Mouse (Mus musculus) limb, embryonic 15.5 days (tissue): Measurements from ENCODE around the gene Slc27a3. TPM values are rescaled to one million over a fixed set of nuclear protein-coding genes. Genes with fewer than 3 reads are reported as not detected.
A peak's percentile ranks its signal among the peaks of the same experiment; 100 is the strongest.

Source experiments
- ATAC-seq: fragments of 200-750 bp; cut with Nextera tagmentation; 2 replicates; pipeline ENCODE4 v1.8.0; 2017; ENCODE audit warnings: low read depth, moderate TSS enrichment; ENCODE audit not compliant: insufficient number of reproducible peaks, low FRiP score, low TSS enrichment
- H3K27ac ChIP-seq: fragments of 300-500 bp; sonication (generic); 2 replicates; pipeline ENCODE4 v1.5.1; 2015; ENCODE audit warnings: moderate library complexity, mild to moderate bottlenecking, inconsistent platforms
- H3K27me3 ChIP-seq: fragments of 300-500 bp; sonication (generic); 2 replicates; pipeline ENCODE4 v1.6.1; 2015; ENCODE audit warnings: inconsistent platforms
- H3K36me3 ChIP-seq: fragments of 300-500 bp; sonication (generic); 2 replicates; pipeline ENCODE4 v1.6.1; 2015; ENCODE audit warnings: inconsistent platforms
- H3K4me1 ChIP-seq: fragments of 300-500 bp; sonication (generic); 2 replicates; pipeline ENCODE4 v1.6.1; 2015; ENCODE audit warnings: inconsistent platforms
- H3K4me2 ChIP-seq: fragments of 300-500 bp; sonication (generic); 2 replicates; pipeline ENCODE4 v1.6.1; 2015; ENCODE audit warnings: mild to moderate bottlenecking, inconsistent platforms
- H3K4me3 ChIP-seq: fragments of 300-500 bp; sonication (generic); 2 replicates; pipeline ENCODE4 v1.5.1; 2015; ENCODE audit warnings: mild to moderate bottlenecking, inconsistent platforms
- H3K9ac ChIP-seq: fragments of 300-500 bp; sonication (generic); 2 replicates; pipeline ENCODE4 v1.6.1; 2015; ENCODE audit warnings: inconsistent platforms
- H3K9me3 ChIP-seq: fragments of 300-500 bp; sonication (generic); 2 replicates; pipeline ENCODE4 v1.6.1; 2016; ENCODE audit warnings: inconsistent platforms
- WGBS: fragments of 180-500 bp; shearing (Covaris S2); methylation state at CpG from one replicate; pipeline ENCODE4 v1.1.7; 2015; 5-methylcytosine and 5-hydroxymethylcytosine counted together
- polyA plus RNA-seq: library from polyadenylated mRNA; unstranded; fragments of >200 nt; fragmentation: Nextera tagmentation; extraction: Ambion mirVana; gene quantifications from 2 replicates; pipeline ENCODE4 v1.2.1, GENCODE M21; 2015

Gene Slc27a3
- polyA plus RNA-seq, 1 experiment from 2014 or later = 36.2 TPM

DNA sequence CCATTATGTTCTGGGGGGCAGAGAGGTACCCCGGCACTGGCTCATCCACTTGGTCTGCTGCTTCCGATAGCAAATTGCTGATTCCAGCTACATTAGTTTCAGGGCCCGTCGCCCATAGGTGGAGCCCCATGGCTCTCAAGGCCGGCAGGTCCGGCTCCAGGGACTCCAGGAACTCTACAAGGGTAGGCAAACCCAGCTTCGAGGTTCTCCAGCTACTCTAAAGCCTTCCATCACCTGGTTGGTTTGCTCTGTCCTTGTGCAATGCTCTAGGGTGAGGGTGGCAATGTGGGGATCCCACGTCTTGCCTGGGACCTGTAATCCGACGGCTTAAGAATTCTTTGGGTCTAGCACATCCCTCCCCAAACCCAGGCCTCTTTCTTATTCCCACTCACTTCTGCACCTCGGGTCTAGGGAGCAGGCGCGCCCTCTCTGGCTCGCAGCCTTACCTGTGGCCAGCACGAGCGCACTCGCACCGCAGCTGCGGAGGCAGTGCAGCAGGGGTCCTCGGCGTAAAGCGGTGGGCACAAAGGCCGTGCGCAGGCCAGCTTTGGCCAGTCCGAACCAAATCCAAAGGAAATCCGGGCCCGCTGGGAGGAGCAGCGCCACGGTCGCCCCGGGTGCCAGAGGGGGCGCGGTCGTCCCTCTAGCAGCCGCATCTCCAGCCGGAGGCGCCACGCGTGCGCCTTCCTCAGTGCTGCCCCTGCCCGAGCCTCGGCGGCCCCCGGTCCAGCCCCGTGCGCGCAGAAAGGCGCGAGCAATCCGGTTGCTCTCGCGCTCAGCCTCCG is 820 bp downstream of the Slc27a3 start:
- ATAC-seq = peak; percentile 55
- H3K27ac ChIP-seq = peak overlapping the region; percentile 97
- no peaks in the 10 kb centered on the region for H3K9me3 ChIP-seq
- 3% methylated on average over 53 of the region's 53 CpGs for WGBS
- peaks cover 40% of the 10 kb centered on the region for H3K36me3 ChIP-seq
- peaks cover 46% of the 10 kb centered on the region for H3K4me1 ChIP-seq
- peak overlapping the region; percentile 93 for H3K4me2 ChIP-seq
- no peaks in the 10 kb centered on the region for H3K27me3 ChIP-seq
- H3K4me3 ChIP-seq = peak overlapping the region; percentile 76
- peak overlapping the region; percentile 76 for H3K9ac ChIP-seq

DNA sequence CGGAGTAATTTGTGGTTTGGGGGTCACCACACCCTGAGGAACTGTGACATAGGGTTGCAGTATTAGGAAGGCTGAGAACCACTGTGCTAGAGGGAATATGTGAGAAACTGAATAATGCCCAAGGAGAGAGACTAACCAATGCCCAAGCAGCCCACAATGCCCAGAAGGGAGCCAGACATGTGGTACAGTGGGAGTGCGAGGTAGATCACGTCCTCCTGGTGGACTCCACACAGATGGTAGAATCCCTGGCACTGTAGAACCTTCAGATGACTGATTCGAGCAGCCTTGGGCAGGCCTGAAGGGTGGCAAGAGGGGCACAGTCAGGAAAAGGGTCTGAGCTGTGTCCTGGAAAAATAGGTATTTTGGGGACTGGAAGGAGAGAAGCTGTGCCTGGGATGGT is 1.5 kb downstream of the Slc27a3 start:
- no peaks in the 10 kb centered on the region for H3K27me3 ChIP-seq
- peaks cover 33% of the 10 kb centered on the region for H3K36me3 ChIP-seq
- no peak for ATAC-seq
- H3K9me3 ChIP-seq = no peaks in the 10 kb centered on the region
- peak overlapping the region; percentile 76 for H3K4me3 ChIP-seq
- peak overlapping the region; percentile 76; the same call in 1 of the 2 replicates for H3K9ac ChIP-seq
- H3K4me1 ChIP-seq = peaks cover 46% of the 10 kb centered on the region
- WGBS = 59% methylated on average over 4 of the region's 4 CpGs
- peak overlapping the region; percentile 93 for H3K4me2 ChIP-seq
- H3K27ac ChIP-seq = no peak overlapping the region

DNA sequence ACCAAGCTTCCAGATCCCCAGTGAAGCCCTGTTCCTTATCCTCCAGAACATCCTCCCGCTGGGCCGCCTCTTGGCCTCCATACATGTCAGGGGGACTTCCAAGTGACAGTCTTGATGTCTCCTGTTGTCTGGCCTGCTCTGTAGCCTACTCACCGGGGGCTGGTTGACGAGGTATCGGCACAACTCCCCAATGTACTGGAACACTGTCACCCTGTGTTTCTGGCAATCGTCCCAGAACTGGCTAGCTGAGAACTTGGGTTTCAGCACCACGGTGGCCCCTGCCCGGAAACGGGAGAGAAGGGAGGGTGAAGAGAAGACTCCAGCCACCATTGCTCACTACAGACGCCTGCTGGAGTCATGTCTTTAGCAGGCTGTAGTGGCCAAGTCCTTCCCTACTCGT is 2.3 kb downstream of the Slc27a3 start:
- H3K4me2 ChIP-seq = peak overlapping the region; percentile 93
- peak overlapping the region; percentile 76 for H3K4me3 ChIP-seq
- no peak overlapping the region for H3K27ac ChIP-seq
- no peak for ATAC-seq
- H3K36me3 ChIP-seq = peaks cover 26% of the 10 kb centered on the region
- H3K9ac ChIP-seq = no peak overlapping the region
- 50% methylated on average over 11 of the region's 11 CpGs for WGBS
- no peaks in the 10 kb centered on the region for H3K27me3 ChIP-seq
- H3K4me1 ChIP-seq = peaks cover 46% of the 10 kb centered on the region
- no peaks in the 10 kb centered on the region for H3K9me3 ChIP-seq

DNA sequence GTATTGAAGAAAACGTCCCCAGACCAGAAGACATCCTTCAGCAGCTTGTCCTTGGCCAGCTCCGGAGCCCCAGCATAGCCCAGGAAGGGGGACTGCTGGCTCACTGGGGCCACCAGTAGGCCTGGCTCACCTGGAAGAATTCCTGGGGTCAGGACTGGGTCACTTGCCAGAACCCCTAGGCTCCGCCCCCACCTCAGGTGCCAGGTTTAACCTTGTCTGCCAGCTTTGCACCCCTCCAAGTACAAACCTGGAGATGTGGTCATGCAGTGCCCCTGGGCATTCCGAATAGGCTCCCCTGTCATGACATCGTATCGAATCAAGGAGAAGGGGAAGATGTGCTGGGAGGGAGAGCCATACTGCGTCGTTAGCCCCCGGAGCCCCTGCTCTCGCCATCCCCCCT is 2.9 kb downstream of the Slc27a3 start:
- no peak overlapping the region for H3K4me2 ChIP-seq
- H3K36me3 ChIP-seq = peaks cover 19% of the 10 kb centered on the region
- no peak overlapping the region for H3K9ac ChIP-seq
- H3K4me3 ChIP-seq = no peak overlapping the region
- 92% methylated on average over 10 of the region's 10 CpGs for whole genome bisulfite sequencing
- no peak for ATAC-seq
- no peak overlapping the region for H3K27ac ChIP-seq
- no peaks in the 10 kb centered on the region for H3K27me3 ChIP-seq
- H3K9me3 ChIP-seq = no peaks in the 10 kb centered on the region
- H3K4me1 ChIP-seq = peaks cover 45% of the 10 kb centered on the region

DNA sequence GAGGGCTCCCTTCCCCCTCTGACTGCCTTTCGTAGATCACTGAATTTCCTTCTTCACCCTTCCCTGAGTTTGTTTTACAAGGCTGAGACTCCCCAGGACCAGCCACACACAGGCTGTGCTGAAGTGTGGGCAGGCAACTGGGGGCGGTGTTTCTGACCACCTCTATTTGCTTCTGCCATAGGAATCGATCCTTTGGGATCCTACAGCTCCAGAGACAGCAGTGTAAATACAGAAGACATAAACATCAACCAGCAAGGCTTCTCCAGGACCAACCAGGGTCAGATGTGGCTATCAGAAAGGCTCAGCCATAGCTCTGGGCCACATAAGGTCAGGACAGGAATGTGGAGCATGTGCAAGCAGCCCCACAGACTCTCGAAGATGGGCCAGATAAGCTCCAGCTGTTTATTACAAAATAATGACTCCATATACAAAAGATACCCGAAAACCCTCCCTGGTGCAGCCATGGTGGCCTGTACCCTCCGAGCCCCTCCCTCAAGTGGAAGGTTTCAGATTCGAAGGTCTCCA is 4.8 kb downstream of the Slc27a3 start:
- WGBS = 63% methylated on average over 7 of the region's 7 CpGs
- ATAC-seq = no peak
- Histone ChIP-seq H3K27me3 (no peaks in the 10 kb centered on the region), H3K36me3 (peaks cover 12% of the 10 kb centered on the region; the same call in 1 of the 2 replicates), H3K9me3 (no peaks in the 10 kb centered on the region), H3K4me3 (no peak overlapping the region), H3K4me1 (peaks cover 30% of the 10 kb centered on the region), H3K9ac (no peak overlapping the region), H3K4me2 (no peak overlapping the region), H3K27ac (no peak overlapping the region)

DNA sequence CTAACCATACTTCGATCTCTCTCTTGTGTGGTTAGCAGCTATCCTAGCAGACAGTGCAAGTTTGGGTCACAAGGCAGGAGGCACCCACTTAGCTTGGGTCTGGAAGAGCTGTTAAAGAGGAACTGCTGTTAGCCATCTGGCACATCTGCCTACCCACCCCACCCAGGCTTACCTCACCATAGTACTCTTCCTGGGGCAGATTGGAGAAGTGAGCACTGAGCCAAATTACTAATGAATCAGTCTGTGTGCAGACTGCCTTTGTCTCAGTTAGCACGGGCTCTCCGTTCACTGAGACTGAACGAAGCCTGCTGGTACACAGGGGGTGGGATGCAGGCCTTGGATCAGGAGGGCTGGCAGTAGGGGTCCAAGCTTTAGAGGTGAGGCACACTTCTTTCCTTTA is 6.0 kb downstream of the Slc27a3 start:
- H3K27ac ChIP-seq = no peak overlapping the region
- no peak overlapping the region for H3K4me2 ChIP-seq
- no peak; the same call in 1 of the 2 replicates for ATAC-seq
- 89% methylated on average over 4 of the region's 4 CpGs for WGBS
- no peaks in the 10 kb centered on the region for H3K27me3 ChIP-seq
- H3K36me3 ChIP-seq = peaks cover 12% of the 10 kb centered on the region; the same call in 1 of the 2 replicates
- H3K4me3 ChIP-seq = no peak overlapping the region
- no peaks in the 10 kb centered on the region for H3K9me3 ChIP-seq
- no peak overlapping the region for H3K9ac ChIP-seq
- peaks cover 20% of the 10 kb centered on the region for H3K4me1 ChIP-seq

DNA sequence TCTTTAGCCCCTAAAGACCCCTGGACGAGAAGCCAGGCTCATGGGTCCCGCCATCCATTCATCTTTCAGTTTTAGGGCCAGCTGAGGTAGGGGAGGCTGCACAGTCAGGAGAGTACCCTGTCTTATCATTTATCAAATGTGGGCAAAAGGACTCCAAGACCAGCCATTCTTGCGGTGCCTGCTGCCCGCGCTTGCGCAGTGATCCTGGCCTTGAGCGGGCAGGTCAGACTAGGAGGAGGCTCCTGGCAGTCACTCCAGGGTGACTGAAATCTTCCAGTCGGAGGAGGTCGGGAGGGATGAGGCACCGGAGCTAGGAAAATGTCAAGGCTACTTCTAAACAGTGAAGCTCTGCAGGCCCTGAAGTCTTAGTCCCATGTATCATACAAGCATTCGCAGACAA is 8.0 kb downstream of the Slc27a3 start:
- no peak overlapping the region for H3K4me3 ChIP-seq
- no peak overlapping the region for H3K4me2 ChIP-seq
- no peaks in the 10 kb centered on the region for H3K9me3 ChIP-seq
- no peak overlapping the region for H3K27ac ChIP-seq
- no peaks in the 10 kb centered on the region for H3K27me3 ChIP-seq
- H3K4me1 ChIP-seq = peaks cover under 1% of the 10 kb centered on the region; the same call in 1 of the 2 replicates
- no peak for ATAC-seq
- WGBS = 68% methylated on average over 11 of the region's 11 CpGs
- peaks cover 12% of the 10 kb centered on the region; the same call in 1 of the 2 replicates for H3K36me3 ChIP-seq
- H3K9ac ChIP-seq = no peak overlapping the region

DNA sequence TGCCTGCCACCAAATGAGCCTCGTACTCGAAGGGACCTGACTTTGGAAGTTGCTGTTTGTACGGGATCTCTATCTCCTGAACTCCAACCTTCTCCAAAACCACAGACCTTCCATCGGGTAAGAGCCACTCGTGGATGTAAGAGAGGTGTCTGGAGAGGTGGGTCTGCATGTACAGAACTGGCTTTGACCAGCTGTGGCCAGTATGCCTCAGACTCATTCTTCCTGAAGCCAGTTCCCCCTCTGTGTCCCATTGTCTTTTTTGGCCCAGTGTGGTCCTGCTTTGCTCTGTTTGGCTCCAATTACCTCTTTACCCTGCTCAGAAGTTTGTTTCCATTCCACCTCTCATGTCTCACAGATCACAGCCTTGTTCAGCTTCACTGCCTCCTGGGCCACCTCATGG is 11.2 kb downstream of the Slc27a3 start:
- no peak overlapping the region for H3K4me2 ChIP-seq
- ATAC-seq = no peak
- WGBS = 81% methylated on average over 5 of the region's 5 CpGs

DNA sequence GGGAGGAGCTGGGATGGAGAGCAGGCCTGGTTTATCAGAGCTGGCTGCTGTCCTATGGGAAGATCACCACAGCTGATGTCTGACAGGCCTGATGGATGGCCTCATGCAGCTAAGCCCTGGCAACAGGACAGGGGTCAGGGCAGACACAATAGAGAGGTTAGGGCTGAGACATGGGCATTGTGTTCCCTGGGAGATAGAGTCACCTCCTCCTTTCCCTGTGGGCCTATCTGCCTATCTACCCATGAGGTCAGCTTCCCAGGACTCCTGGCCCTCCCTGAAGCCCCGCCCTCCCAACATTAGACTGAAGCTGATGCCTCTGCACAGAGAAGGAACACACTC is 13.5 kb downstream of the Slc27a3 start:
- no peak for ATAC-seq
- H3K4me1 ChIP-seq = no peaks in the 10 kb centered on the region
- H3K9ac ChIP-seq = no peak overlapping the region
- H3K9me3 ChIP-seq = no peaks in the 10 kb centered on the region
- H3K36me3 ChIP-seq = no peaks in the 10 kb centered on the region
- 76% methylated on average over 1 of the region's 1 CpGs for WGBS
- no peak overlapping the region for H3K4me3 ChIP-seq
- H3K4me2 ChIP-seq = no peak overlapping the region
- H3K27me3 ChIP-seq = no peaks in the 10 kb centered on the region
- no peak overlapping the region for H3K27ac ChIP-seq

More for the DNA sequence above, 11.2 kb downstream of the Slc27a3 start:
- no peaks in the 10 kb centered on the region for H3K36me3 ChIP-seq
- H3K9me3 ChIP-seq = no peaks in the 10 kb centered on the region
- no peak overlapping the region for H3K4me3 ChIP-seq
- H3K4me1 ChIP-seq = no peaks in the 10 kb centered on the region
- no peaks in the 10 kb centered on the region for H3K27me3 ChIP-seq
- no peak overlapping the region for H3K9ac ChIP-seq
- H3K27ac ChIP-seq = no peak overlapping the region

DNA sequence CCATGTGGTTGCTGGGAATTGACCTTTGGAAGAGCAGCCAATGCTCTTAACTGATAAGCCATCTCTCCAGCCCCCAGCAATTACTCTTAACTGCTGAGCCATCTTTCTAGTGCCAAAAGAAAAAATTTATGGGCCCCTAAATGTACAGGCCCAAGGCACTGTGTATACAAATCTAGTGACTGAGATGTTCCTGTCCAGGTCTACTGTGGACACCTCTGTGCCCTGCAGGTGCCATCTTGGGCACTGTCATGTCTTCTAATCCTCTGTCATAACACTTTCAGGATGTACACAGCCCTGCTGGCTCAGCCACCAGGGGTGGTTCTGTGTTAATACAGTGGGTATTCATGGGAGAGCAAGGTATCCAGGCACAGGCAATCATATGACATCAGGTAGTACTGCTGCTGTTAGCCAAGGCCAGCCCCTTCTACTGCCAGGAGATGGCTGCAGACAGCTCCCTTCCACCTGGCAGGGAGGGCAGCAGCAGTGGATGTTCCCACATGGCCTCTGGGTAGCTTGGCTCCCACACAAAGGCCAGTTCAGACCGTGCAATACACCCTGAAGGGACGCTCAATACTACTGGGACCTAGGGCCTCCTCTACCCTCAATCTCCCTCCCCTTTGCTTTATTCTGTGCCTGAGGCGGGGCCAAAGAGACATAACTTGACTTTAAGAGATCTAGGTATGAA is 14.0 kb downstream of the Slc27a3 start:
- Histone ChIP-seq H3K4me3 (no peak overlapping the region), H3K4me2 (no peak overlapping the region), H3K27ac (no peak overlapping the region), H3K36me3 (no peaks in the 10 kb centered on the region), H3K27me3 (no peaks in the 10 kb centered on the region), H3K4me1 (no peaks in the 10 kb centered on the region), H3K9me3 (no peaks in the 10 kb centered on the region), H3K9ac (no peak overlapping the region)
- ATAC-seq = no peak
- WGBS = 70% methylated on average over 3 of the region's 3 CpGs

DNA sequence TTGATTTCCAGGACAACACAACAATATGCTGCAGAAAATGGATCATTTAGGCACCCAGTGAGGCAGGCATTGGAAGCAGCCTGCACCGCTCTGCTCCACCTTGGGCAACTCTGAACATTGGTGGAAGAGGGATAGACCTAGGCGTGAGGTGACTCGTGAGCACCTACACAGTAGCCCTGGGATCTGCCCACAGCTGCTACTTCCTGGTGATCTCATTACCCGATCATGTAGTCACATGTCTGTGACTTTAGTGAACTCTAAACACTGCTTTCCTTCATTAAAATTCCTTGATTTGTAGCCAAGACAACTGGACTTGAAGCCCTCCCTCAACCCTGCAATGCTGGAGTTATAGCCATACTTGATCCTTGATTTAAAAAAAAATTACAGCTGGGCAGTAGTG is 15.4 kb downstream of the Slc27a3 start:
- 0 out of 2 replicates have a peak, but pooled peaks have one; percentile 40 for ATAC-seq
- Histone ChIP-seq H3K4me1 (no peaks in the 10 kb centered on the region), H3K4me2 (no peak overlapping the region), H3K27ac (no peak overlapping the region), H3K27me3 (no peaks in the 10 kb centered on the region), H3K4me3 (no peak overlapping the region), H3K9ac (no peak overlapping the region), H3K36me3 (no peaks in the 10 kb centered on the region), H3K9me3 (no peaks in the 10 kb centered on the region)
- WGBS = 61% methylated on average over 4 of the region's 4 CpGs

DNA sequence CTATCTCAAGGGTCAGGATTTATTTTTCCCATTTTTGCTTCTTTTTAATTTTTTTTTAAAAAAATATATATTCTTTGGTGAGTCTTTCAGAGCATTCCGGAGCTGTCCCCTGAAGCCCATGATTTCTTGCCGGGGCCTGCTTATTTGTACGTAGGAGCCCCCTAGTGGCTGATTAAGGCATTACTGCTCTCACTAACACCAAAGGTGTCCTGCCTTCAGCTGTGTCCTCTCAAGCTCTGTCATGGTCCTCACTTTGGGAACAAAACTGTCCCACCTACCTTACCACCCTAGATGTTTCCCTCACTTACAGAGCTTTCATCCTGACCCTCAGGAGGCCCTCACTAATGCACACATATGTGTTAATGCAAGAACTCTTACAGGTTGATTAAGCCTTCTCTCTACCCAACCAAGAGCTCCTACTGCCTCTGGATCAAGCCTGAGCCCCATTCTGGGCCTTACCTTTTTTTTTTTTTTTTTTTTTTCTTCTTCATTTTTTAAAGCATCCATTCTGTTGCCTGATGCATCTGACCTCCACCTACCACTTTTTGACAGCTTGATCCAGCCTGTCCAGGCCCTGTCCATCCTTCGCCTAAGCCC is 16.2 kb downstream of the Slc27a3 start:
- H3K9ac ChIP-seq = no peak overlapping the region
- no peak overlapping the region for H3K27ac ChIP-seq
- no peak for ATAC-seq
- WGBS = 24% methylated on average over 4 of the region's 4 CpGs
- H3K4me3 ChIP-seq = no peak overlapping the region
- no peaks in the 10 kb centered on the region for H3K9me3 ChIP-seq
- H3K4me1 ChIP-seq = no peaks in the 10 kb centered on the region
- H3K4me2 ChIP-seq = no peak overlapping the region
- H3K27me3 ChIP-seq = no peaks in the 10 kb centered on the region
- H3K36me3 ChIP-seq = no peaks in the 10 kb centered on the region
